Mouse (Mus musculus): Measurements from ENCODE around the gene Sorbs1. TPM values are rescaled to one million over a fixed set of nuclear protein-coding genes. Genes with fewer than 3 reads are reported as not detected.

Sorbs1 gene
- total RNA-seq, 2 experiments from 2014 or later, result 1.7 to 2.5 TPM

GRCm38 (mm10) chr19:40514376-40514775, 797 bp upstream of the Sorbs1 start:
- ATAC-seq (ENCODE audit: poor library complexity, severe bottlenecking), result no peak

GRCm38 (mm10) chr19:40512500-40513421, 818 bp downstream of the Sorbs1 start:
- peak; percentile 41 for ATAC-seq (ENCODE audit: poor library complexity, severe bottlenecking)

GRCm38 (mm10) chr19:40511679-40512309, 1.8 kb downstream of the Sorbs1 start:
- no peak for ATAC-seq (ENCODE audit: poor library complexity, severe bottlenecking)

- ATAC-seq (ENCODE audit: poor library complexity, severe bottlenecking), result no peak
Measured at GRCm38 (mm10) chr19:40511100-40511439, 2.5 kb downstream of the Sorbs1 start.

- ATAC-seq (ENCODE audit: poor library complexity, severe bottlenecking), result no peak
Measured at GRCm38 (mm10) chr19:40510387-40511099, 3.0 kb downstream of the Sorbs1 start.

GRCm38 (mm10) chr19:40509274-40509673, 4.3 kb downstream of the Sorbs1 start:
- ATAC-seq (ENCODE audit: poor library complexity, severe bottlenecking), result no peak

GRCm38 (mm10) chr19:40508851-40509250, 4.7 kb downstream of the Sorbs1 start:
- no peak for ATAC-seq (ENCODE audit: poor library complexity, severe bottlenecking)

GRCm38 (mm10) chr19:40506965-40507364, 6.6 kb downstream of the Sorbs1 start:
- ATAC-seq (ENCODE audit: poor library complexity, severe bottlenecking), result no peak

GRCm38 (mm10) chr19:40504336-40504735, 9.2 kb downstream of the Sorbs1 start:
- ATAC-seq (ENCODE audit: poor library complexity, severe bottlenecking), result no peak

- ATAC-seq (ENCODE audit: poor library complexity, severe bottlenecking), result no peak
Measured at GRCm38 (mm10) chr19:40499940-40500737, 13.4 kb downstream of the Sorbs1 start.

GRCm38 (mm10) chr19:40499141-40499540, 14.4 kb downstream of the Sorbs1 start:
- ATAC-seq (ENCODE audit: poor library complexity, severe bottlenecking), result no peak

- ATAC-seq (ENCODE audit: poor library complexity, severe bottlenecking), result no peak
Measured at GRCm38 (mm10) chr19:40498162-40498725, 15.3 kb downstream of the Sorbs1 start.

- no peak for ATAC-seq (ENCODE audit: poor library complexity, severe bottlenecking)
Measured at GRCm38 (mm10) chr19:40496509-40497267, 16.9 kb downstream of the Sorbs1 start.

GRCm38 (mm10) chr19:40496071-40496470, 17.5 kb downstream of the Sorbs1 start:
- ATAC-seq (ENCODE audit: poor library complexity, severe bottlenecking), result no peak

- no peak for ATAC-seq (ENCODE audit: poor library complexity, severe bottlenecking)
Measured at GRCm38 (mm10) chr19:40492902-40493301, 20.7 kb downstream of the Sorbs1 start.

- ATAC-seq (ENCODE audit: poor library complexity, severe bottlenecking), result no peak
Measured at GRCm38 (mm10) chr19:40491442-40491841, 22.1 kb downstream of the Sorbs1 start.

GRCm38 (mm10) chr19:40490765-40491164, 22.8 kb downstream of the Sorbs1 start:
- no peak for ATAC-seq (ENCODE audit: poor library complexity, severe bottlenecking)

GRCm38 (mm10) chr19:40489633-40490032, 23.9 kb downstream of the Sorbs1 start:
- ATAC-seq (ENCODE audit: poor library complexity, severe bottlenecking), result no peak

- ATAC-seq (ENCODE audit: poor library complexity, severe bottlenecking), result no peak
Measured at GRCm38 (mm10) chr19:40488853-40489454, 24.6 kb downstream of the Sorbs1 start.

All from megakaryocyte, adult 5-6 weeks (primary cell).